Mouse (Mus musculus) neural tube, embryonic 11.5 days (tissue): ENCODE measurements at regions not wholly inside any gene's neighbourhood (a gene's known extent, or its start where the extent isn't known, plus 50 kb on each side); places are given as distances from the start of the nearest gene placed in this dataset.

Experiments used
- ATAC-seq: fragments of 200-750 bp; cut with Nextera tagmentation; 2 replicates; pipeline ENCODE4 v1.8.0; 2017; ENCODE audit warnings: moderate number of reproducible peaks, mild to moderate bottlenecking, moderate TSS enrichment, moderate library complexity; ENCODE audit not compliant: insufficient read depth, low FRiP score, low TSS enrichment
- DNase-seq: peaks from one replicate; pipeline ENCODE4 v3.0.0-alpha.2; 2015; ENCODE audit warnings: low spot score
- H3K27ac ChIP-seq: fragments of 300-500 bp; sonication (generic); 2 replicates; pipeline ENCODE4 v1.5.1; 2014; ENCODE audit warnings: low read depth, mild to moderate bottlenecking, low read length
- H3K27me3 ChIP-seq: fragments of 300-500 bp; sonication (generic); 2 replicates; pipeline ENCODE4 v1.6.1; 2014; ENCODE audit warnings: mild to moderate bottlenecking, low read length, mixed read lengths; ENCODE audit not compliant: control insufficient read depth, insufficient read depth
- H3K36me3 ChIP-seq: fragments of 300-500 bp; sonication (generic); 2 replicates; pipeline ENCODE4 v1.6.1; 2014; ENCODE audit warnings: mild to moderate bottlenecking, low read length, moderate library complexity, mixed read lengths; ENCODE audit not compliant: control insufficient read depth, insufficient read depth
- H3K4me1 ChIP-seq: fragments of 300-500 bp; sonication (generic); 2 replicates; pipeline ENCODE4 v1.6.1; 2014; ENCODE audit warnings: low read length, mixed read lengths; ENCODE audit not compliant: control insufficient read depth, insufficient read depth
- H3K4me2 ChIP-seq: fragments of 300-500 bp; sonication (generic); 2 replicates; pipeline ENCODE4 v1.6.1; 2014; ENCODE audit warnings: low read depth, mild to moderate bottlenecking, moderate library complexity
- H3K4me3 ChIP-seq: fragments of 300-500 bp; sonication (generic); 2 replicates; pipeline ENCODE4 v1.5.1; 2014; ENCODE audit warnings: low read depth, low read length
- H3K9ac ChIP-seq: fragments of 300-500 bp; sonication (generic); 2 replicates; pipeline ENCODE4 v1.6.1; 2014; ENCODE audit warnings: mild to moderate bottlenecking, low read length
- H3K9me3 ChIP-seq: fragments of 300-500 bp; sonication (generic); 2 replicates; pipeline ENCODE4 v1.6.1; 2016; ENCODE audit warnings: low read length; ENCODE audit not compliant: control insufficient read depth
- WGBS: fragments of 180-500 bp; shearing (Covaris S2); extraction: QIAGEN DNeasy Blood & Tissue Kit; methylation state at CpG from one replicate; pipeline ENCODE4 v1.1.7; 2014; 5-methylcytosine and 5-hydroxymethylcytosine counted together

GRCm38 (mm10) chr13:101016181-101016580, 183.0 kb upstream of the Slc30a5 start:
- 73% methylated on average over 1 of the region's 1 CpGs for WGBS
- no peak for ATAC-seq
- no peak for DNase-seq

GRCm38 (mm10) chr13:101015435-101015834, 182.2 kb upstream of the Slc30a5 start:
- WGBS, result 78% methylated on average over 3 of the region's 3 CpGs

More at GRCm38 (mm10) chr13:101016181-101016580, 183.0 kb upstream of the Slc30a5 start:
- H3K27ac ChIP-seq, result no peak overlapping the region
- H3K4me1 ChIP-seq, result no peaks in the 10 kb centered on the region
- H3K4me3 ChIP-seq, result no peak overlapping the region
- no peaks in the 10 kb centered on the region for H3K36me3 ChIP-seq
- no peaks in the 10 kb centered on the region for H3K9me3 ChIP-seq
- H3K4me2 ChIP-seq, result no peak overlapping the region
- H3K9ac ChIP-seq, result no peak overlapping the region
- H3K27me3 ChIP-seq, result no peaks in the 10 kb centered on the region

GRCm38 (mm10) chr13:101013604-101014003, 180.4 kb upstream of the Slc30a5 start:
- Histone ChIP-seq H3K9ac (no peak overlapping the region), H3K27ac (no peak overlapping the region), H3K9me3 (no peaks in the 10 kb centered on the region), H3K27me3 (no peaks in the 10 kb centered on the region), H3K4me3 (no peak overlapping the region), H3K36me3 (no peaks in the 10 kb centered on the region), H3K4me2 (no peak overlapping the region), H3K4me1 (no peaks in the 10 kb centered on the region)
- no peak for ATAC-seq
- DNase-seq, result no peak
- 90% methylated on average over 2 of the region's 2 CpGs for WGBS

More at GRCm38 (mm10) chr13:101015435-101015834, 182.2 kb upstream of the Slc30a5 start:
- DNase-seq (no peak), ATAC-seq (no peak)
- no peak overlapping the region for H3K4me3 ChIP-seq
- H3K4me1 ChIP-seq, result no peaks in the 10 kb centered on the region
- H3K4me2 ChIP-seq, result no peak overlapping the region
- no peaks in the 10 kb centered on the region for H3K9me3 ChIP-seq
- H3K36me3 ChIP-seq, result no peaks in the 10 kb centered on the region
- H3K27ac ChIP-seq, result no peak overlapping the region
- H3K27me3 ChIP-seq, result no peaks in the 10 kb centered on the region
- no peak overlapping the region for H3K9ac ChIP-seq

- H3K9me3 ChIP-seq, result no peaks in the 10 kb centered on the region
- H3K36me3 ChIP-seq, result no peaks in the 10 kb centered on the region
- ATAC-seq (no peak), DNase-seq (no peak)
- WGBS, result 92% methylated on average over 2 of the region's 2 CpGs
- no peak overlapping the region for H3K4me3 ChIP-seq
- H3K9ac ChIP-seq, result no peak overlapping the region
- H3K27me3 ChIP-seq, result no peaks in the 10 kb centered on the region
- H3K27ac ChIP-seq, result no peak overlapping the region
- no peak overlapping the region for H3K4me2 ChIP-seq
- no peaks in the 10 kb centered on the region for H3K4me1 ChIP-seq
Measured at GRCm38 (mm10) chr13:100990646-100991045, 157.4 kb upstream of the Slc30a5 start.

- no peaks in the 10 kb centered on the region for H3K36me3 ChIP-seq
- WGBS, result 64% methylated on average over 13 of the region's 13 CpGs
- no peak for ATAC-seq
- peak; percentile 25 for DNase-seq
- no peaks in the 10 kb centered on the region for H3K4me1 ChIP-seq
- no peak overlapping the region for H3K27ac ChIP-seq
- H3K9me3 ChIP-seq, result no peaks in the 10 kb centered on the region
- H3K9ac ChIP-seq, result no peak overlapping the region
- H3K4me2 ChIP-seq, result no peak overlapping the region
- no peaks in the 10 kb centered on the region for H3K27me3 ChIP-seq
- no peak overlapping the region for H3K4me3 ChIP-seq
Measured at GRCm38 (mm10) chr13:100988671-100989531, 155.7 kb upstream of the Slc30a5 start.

GRCm38 (mm10) chr13:100988116-100988515, 154.9 kb upstream of the Slc30a5 start:
- Histone ChIP-seq H3K4me2 (no peak overlapping the region), H3K4me1 (no peaks in the 10 kb centered on the region), H3K9me3 (no peaks in the 10 kb centered on the region), H3K27ac (no peak overlapping the region), H3K4me3 (no peak overlapping the region), H3K9ac (no peak overlapping the region), H3K36me3 (no peaks in the 10 kb centered on the region), H3K27me3 (no peaks in the 10 kb centered on the region)
- DNase-seq, result no peak
- 87% methylated on average over 5 of the region's 5 CpGs for WGBS
- no peak for ATAC-seq

GRCm38 (mm10) chr13:100975741-100976140, 142.5 kb upstream of the Slc30a5 start:
- no peak overlapping the region for H3K27ac ChIP-seq
- H3K4me3 ChIP-seq, result no peak overlapping the region
- ATAC-seq, result no peak
- H3K36me3 ChIP-seq, result no peaks in the 10 kb centered on the region
- DNase-seq, result no peak
- no peaks in the 10 kb centered on the region for H3K9me3 ChIP-seq
- WGBS, result 84% methylated on average over 3 of the region's 3 CpGs
- H3K9ac ChIP-seq, result no peak overlapping the region
- no peaks in the 10 kb centered on the region for H3K27me3 ChIP-seq
- H3K4me1 ChIP-seq, result no peaks in the 10 kb centered on the region
- H3K4me2 ChIP-seq, result no peak overlapping the region

GRCm38 (mm10) chr13:100971080-100972017, 138.1 kb upstream of the Slc30a5 start:
- Histone ChIP-seq H3K4me2 (no peak overlapping the region), H3K9ac (no peak overlapping the region)

More at GRCm38 (mm10) chr13:100971080-100972017, 138.1 kb upstream of the Slc30a5 start:
- Histone ChIP-seq H3K36me3 (no peaks in the 10 kb centered on the region), H3K9me3 (no peaks in the 10 kb centered on the region), H3K27me3 (no peaks in the 10 kb centered on the region), H3K27ac (no peak overlapping the region), H3K4me3 (no peak overlapping the region), H3K4me1 (no peaks in the 10 kb centered on the region)
- DNase-seq, result no peak
- ATAC-seq, result no peak
- 83% methylated on average over 2 of the region's 2 CpGs for WGBS
